Mouse (Mus musculus): ENCODE measurements around the gene Kcnc1. TPM values are rescaled to one million over a fixed set of nuclear protein-coding genes. Genes with fewer than 3 reads are reported as not detected.

The Kcnc1 gene
- total RNA-seq, 2 experiments from 2014 or later: 38.9 to 66.6 TPM

DNA sequence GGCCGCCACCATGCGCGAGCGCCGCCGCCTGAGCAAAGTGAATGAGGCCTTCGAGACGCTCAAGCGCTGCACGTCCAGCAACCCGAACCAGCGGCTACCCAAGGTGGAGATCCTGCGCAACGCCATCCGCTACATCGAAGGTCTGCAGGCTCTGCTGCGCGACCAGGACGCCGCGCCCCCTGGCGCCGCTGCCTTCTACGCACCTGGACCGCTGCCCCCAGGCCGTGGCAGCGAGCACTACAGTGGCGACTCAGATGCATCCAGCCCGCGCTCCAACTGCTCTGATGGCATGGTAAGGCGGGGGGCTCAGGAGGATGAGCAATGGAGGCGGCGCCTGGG, 19.3 kb upstream of the Kcnc1 start:
- TF ChIP-seq CTCF (IDR thresholded peaks at IDR 0.05): peak; percentile 73
- H3K4me3 ChIP-seq: peak overlapping the region; percentile 75
- peak overlapping the region; percentile 96 for H3K27ac ChIP-seq
- intact Hi-C loops (cut with DNase I): no loop called here
- peak; percentile 90 for DNase-seq

DNA sequence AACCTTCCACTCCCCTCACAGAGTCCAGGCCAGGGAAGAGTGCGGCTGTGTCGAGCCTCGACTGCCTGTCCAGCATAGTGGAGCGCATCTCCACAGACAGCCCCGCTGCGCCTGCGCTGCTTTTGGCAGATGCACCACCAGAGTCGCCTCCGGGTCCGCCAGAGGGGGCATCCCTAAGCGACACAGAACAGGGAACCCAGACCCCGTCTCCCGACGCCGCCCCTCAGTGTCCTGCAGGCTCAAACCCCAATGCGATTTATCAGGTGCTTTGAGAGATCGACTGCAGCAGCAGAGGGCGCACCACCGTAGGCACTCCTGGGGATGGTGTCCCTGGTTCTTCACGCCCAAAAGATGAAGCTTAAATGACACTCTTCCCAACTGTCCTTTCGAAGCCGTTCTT, 18.2 kb upstream of the Kcnc1 start:
- Histone ChIP-seq H3K4me3 (peak overlapping the region; percentile 75), H3K27ac (peak overlapping the region; percentile 96)
- intact Hi-C loops (cut with DNase I): loop anchor here (1.0 to 2.0 kb wide), 3 partner anchors 94 to 281 kb away; no protein-coding TSS in a partner anchor
- TF ChIP-seq CTCF (IDR thresholded peaks at IDR 0.05): peak; percentile 58
- DNase-seq: peak; percentile 65

DNA sequence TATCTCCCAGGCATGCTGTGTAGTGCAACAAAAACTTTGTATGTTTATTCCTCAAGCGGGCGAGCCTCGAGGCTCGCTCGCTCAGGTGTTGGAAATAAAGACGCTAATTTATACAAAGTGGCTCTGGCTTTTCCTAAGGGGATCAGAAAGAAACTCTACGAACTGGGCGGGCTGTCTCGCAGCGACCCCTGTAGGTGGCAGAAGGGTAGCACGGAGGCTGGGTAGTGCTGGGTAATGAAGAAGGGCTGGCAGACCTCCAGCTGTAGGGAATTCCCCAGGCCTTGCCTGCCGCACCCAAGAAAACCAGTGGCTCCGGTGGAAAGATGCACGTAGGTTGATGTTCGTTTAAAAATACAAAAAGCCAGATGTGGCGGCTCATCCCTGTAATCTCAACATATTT, 17.3 kb upstream of the Kcnc1 start:
- H3K27ac ChIP-seq: peak overlapping the region; percentile 96
- peak overlapping the region; percentile 75 for H3K4me3 ChIP-seq
- intact Hi-C loops (cut with DNase I): loop anchor here (1.0 to 2.0 kb wide), 3 partner anchors 95 to 282 kb away; no protein-coding TSS in a partner anchor
- peak; percentile 83 for TF ChIP-seq CTCF (IDR thresholded peaks at IDR 0.05)
- DNase-seq: peak; percentile 91

DNA sequence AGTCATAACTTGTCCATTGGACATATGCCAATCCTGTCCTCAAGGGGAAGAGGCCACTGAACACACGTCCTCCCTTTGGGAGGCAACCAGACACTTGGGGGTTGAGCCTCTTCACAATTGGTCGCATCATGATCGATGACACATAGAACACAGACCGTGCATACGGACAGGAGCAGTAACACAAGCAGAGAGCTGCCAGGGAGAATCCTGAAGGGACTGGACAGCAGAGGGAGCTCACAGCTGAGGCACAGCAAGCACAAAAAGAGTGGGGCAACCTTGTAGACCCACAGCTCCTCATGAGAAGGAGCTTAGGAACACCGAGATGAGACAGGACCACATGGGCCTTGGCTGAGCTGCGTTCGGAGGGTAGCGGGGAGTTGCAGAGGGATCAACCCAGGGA, 15.7 kb upstream of the Kcnc1 start:
- Histone ChIP-seq H3K4me3 (no peak overlapping the region), H3K27ac (no peak overlapping the region)
- intact Hi-C loops (cut with DNase I): no loop called here
- TF ChIP-seq CTCF (IDR thresholded peaks at IDR 0.05): peak; percentile 55
- peak; percentile 53 for DNase-seq

DNA sequence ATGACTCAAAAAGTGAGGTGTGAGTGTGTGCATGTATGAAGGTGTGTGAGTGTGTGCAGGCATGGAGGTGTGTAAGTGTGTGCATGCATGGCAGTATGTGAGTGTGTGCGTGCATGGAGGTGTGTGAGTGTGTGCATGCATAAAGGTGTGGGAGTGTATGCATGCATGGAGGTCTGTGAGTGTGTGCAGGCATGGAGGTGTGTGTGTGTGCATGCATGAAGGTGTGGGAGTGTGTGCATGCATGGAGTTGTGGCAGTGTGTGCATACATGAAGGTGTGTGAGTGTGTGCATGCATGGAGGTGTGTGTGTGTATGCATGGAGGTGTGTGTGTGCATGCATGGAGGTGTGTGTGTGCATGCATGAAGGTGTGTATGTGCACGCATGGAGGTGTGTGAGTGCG, 8.9 kb upstream of the Kcnc1 start:
- H3K4me3 ChIP-seq: no peak overlapping the region
- intact Hi-C loops (cut with DNase I): no loop called here
- DNase-seq: no peak
- no peak for TF ChIP-seq CTCF (IDR thresholded peaks at IDR 0.05)
- no peak overlapping the region for H3K27ac ChIP-seq

DNA sequence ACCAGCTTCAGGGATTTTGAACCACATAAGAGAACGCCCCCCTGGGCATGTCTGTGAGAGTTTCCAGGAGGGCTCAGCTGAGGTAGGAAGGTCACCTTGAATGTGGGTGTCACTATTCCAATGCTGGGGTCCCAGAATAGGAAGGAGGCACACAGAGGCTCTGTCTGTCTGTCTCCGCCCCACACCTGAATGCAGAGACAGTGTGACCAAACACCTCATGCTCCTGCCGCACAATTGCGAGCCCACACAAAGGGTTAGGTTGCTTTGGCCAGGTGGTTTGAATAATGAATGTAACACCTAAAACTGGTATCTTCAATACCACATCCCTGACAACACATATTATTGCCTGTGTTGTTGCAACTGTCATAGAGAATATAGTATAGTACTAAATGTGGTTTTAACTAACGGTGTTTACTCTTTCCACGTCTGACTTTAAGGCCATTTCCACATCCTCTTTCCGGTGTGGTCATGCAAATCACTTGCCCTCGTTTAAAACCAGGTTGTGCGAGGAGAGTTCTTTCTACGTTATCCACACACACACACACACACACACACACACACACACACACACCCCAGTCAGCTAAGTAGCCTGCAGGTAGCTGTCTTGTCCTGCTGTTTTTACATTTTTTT, 6.7 kb upstream of the Kcnc1 start:
- DNase-seq: no peak
- no peak overlapping the region for H3K27ac ChIP-seq
- TF ChIP-seq CTCF (IDR thresholded peaks at IDR 0.05): no peak
- no peak overlapping the region for H3K4me3 ChIP-seq
- intact Hi-C loops (cut with DNase I): no loop called here

DNA sequence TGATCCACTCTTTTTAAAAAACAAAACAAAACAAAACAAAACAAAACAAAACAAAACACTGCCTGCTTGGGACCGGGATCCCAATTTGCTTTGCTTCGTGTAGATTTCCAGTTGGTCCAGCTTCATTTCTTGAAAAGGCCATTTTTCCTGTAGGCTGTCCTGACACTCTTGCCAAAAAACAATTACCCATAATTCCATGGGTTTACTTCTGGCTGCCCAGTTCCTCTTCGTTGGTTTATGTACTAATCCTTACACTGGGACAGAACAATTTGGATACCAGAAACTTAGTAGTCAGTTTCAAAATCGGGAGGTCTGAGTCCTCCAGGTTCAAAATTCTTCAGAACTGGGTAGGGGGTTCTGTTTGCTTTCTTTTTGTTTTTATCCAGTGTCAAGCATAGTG, 6.1 kb upstream of the Kcnc1 start:
- intact Hi-C loops (cut with DNase I): no loop called here
- no peak for TF ChIP-seq CTCF (IDR thresholded peaks at IDR 0.05)
- Histone ChIP-seq H3K27ac (no peak overlapping the region), H3K4me3 (no peak overlapping the region)
- no peak for DNase-seq

DNA sequence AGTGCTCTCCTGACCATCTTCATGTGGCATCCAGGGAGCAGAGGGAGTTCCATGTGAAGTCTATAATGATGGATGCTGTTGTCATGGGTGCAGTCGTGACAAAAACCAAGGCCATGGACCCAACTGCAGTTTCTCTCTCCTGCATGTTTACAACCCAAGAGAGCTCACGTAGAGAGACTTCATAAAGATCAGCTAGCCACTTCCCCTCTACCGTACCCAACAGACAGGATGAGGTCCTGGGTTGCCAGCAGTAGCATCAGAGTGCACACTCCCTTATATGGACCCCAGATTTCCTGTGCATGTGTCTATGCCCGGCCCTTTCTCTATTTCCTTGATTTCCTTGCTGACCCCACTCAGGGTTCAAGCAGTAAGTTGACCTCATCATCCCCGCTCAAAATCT, 4.6 kb upstream of the Kcnc1 start:
- H3K27ac ChIP-seq: no peak overlapping the region
- no peak for DNase-seq
- intact Hi-C loops (cut with DNase I): loop anchor here (2.0 kb wide), 2 partner anchors 31 to 143 kb away; no protein-coding TSS in a partner anchor
- TF ChIP-seq CTCF (IDR thresholded peaks at IDR 0.05): no peak
- H3K4me3 ChIP-seq: no peak overlapping the region

DNA sequence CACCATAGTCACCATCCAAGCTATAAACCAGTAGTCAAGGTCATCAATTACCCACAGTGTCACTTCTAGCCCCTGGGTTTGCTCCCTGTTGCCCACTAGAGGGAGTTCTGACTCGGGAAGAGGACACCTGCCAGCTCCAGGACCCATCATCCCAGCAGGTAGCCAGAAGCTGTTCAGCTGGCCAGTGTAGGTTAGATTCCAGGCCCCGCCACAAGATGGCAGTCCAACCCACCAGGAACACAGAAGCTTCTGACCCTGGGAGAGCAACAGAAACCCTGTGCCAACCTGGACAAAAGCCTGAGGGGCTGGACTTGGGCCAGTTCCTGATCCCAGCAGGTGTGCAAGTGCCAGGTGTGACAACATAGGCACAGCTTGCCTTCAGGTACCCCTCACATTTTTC, 3.2 kb upstream of the Kcnc1 start:
- intact Hi-C loops (cut with DNase I): loop anchor here (1.0 to 2.0 kb wide), 4 partner anchors 30 to 213 kb away; no protein-coding TSS in a partner anchor
- TF ChIP-seq CTCF (IDR thresholded peaks at IDR 0.05): no peak; the same call in 1 of the 2 replicates
- DNase-seq: peak; percentile 90
- Histone ChIP-seq H3K4me3 (no peak overlapping the region), H3K27ac (no peak overlapping the region)

DNA sequence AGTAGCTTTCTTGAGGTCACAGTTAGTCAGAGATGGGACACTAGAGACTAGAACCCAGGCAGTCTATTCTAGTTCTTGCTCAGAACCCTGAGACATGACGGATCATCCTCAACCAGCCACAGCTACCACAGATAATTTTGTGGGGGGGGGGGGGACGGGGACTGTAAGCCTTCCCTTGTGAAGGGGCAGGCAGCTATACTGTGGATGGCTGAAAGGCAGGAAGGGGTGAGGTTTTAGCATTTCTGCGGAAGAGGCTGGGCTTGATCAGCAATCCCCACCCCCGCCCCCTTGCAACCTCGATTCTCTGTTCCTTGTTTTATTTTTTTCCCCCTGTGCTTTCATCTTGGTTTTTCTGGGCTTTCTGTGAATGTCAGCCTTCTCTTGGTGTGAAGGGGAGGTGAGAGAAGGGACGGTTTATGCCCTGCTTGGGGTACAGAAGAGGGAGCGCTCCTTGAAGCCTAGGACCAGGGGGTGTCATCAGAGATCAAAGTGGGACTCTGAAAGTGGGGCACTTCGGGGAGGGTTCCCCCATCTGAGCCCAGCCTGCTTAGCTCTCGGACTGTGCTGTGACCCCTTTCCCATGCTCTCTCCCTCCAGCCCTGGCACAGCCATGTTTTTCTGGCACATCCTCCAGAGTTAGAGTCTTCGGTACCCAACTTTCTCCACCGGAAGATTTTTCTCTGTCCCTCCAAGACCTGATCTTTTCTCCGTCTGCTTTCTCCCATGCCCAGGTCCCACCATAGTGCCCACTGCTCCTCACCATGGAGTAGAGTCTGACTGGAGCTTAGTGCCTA, 2.4 kb upstream of the Kcnc1 start:
- no peak for DNase-seq
- intact Hi-C loops (cut with DNase I): loop anchor here (1.0 to 2.0 kb wide), 4 partner anchors 29 to 212 kb away; no protein-coding TSS in a partner anchor
- no peak overlapping the region for H3K27ac ChIP-seq
- no peak for TF ChIP-seq CTCF (IDR thresholded peaks at IDR 0.05)
- no peak overlapping the region for H3K4me3 ChIP-seq

DNA sequence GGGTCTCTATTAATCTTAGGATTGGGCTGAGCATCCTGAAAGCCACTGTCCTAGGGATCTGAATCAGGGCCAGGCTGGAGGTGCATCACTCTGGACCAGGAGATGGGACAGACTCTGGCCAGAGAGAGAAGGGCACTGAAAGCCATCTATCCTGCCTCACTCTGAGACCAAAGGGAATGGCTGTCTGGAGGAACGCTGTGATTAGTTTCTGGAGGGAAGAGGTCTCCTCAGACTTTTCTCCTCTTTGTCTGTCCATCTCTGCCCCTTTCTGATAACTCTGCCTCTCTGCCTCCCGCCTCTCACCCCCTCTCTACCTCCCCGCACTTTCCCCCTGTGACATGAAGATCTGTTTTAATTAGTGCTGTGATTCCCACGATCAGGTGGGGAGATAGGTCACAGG, 1.4 kb upstream of the Kcnc1 start:
- DNase-seq: no peak
- Histone ChIP-seq H3K27ac (no peak overlapping the region), H3K4me3 (no peak overlapping the region)
- TF ChIP-seq CTCF (IDR thresholded peaks at IDR 0.05): no peak
- intact Hi-C loops (cut with DNase I): loop anchor here (5.0 kb wide), 1 partner anchor 87 kb away; no protein-coding TSS in a partner anchor

DNA sequence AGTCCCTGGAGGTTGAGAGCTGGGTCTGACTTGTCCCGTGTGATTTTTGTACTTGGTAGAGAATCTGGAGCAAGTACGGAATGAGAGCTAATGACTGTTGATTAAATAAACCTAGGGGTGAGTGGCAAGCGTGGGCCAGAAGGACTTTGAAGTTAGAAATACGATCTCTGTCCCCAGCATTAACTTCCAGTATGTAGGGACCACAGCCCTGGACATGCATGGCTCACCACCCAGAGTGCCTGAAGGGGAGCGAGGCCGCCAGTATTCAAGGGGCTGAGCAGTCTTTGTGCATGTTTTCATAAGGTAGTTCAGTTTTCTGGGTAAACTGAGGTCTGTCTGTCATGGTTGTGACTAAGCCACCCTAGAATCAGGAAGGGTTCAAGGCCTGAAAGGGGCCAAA, 726 bp upstream of the Kcnc1 start:
- DNase-seq: no peak
- peak overlapping the region; percentile 82 for H3K4me3 ChIP-seq
- H3K27ac ChIP-seq: peak overlapping the region; percentile 89
- intact Hi-C loops (cut with DNase I): loop anchor here (5.0 kb wide), 1 partner anchor 87 kb away; no protein-coding TSS in a partner anchor
- no peak for TF ChIP-seq CTCF (IDR thresholded peaks at IDR 0.05)
